Mouse (Mus musculus) gastrocnemius, adult 2 months (tissue): ENCODE measurements around the gene Grm8. TPM values are rescaled to one million over a fixed set of nuclear protein-coding genes. Genes with fewer than 3 reads are reported as not detected.
"Not testable (repeated sequence)": the region's sequence is repeated elsewhere in the genome, so short reads cannot be mapped to it uniquely, and the experiment has no call there.

Experiments used
- DNase-seq: peaks from one replicate; pipeline ENCODE4 v3.0.0; 2022
- H3K27ac ChIP-seq: fragments of 200-600 bp; 2 replicates; pipeline ENCODE4 v1.8.1; 2022; ENCODE audit warnings: mild to moderate bottlenecking
- H3K4me3 ChIP-seq: fragments of 200-600 bp; 2 replicates; pipeline ENCODE4 v1.8.1; 2022; ENCODE audit warnings: mild to moderate bottlenecking, moderate library complexity
- CTCF ChIP-seq: fragments of 200-600 bp; IDR thresholded peaks from 2 replicates; pipeline ENCODE4 v1.8.1; 2022; ENCODE audit warnings: antibody characterized with exemption, mild to moderate bottlenecking, moderate library complexity
- intact Hi-C: fragments of 180-260 bp; cut with DNase I; formaldehyde crosslinking; loops from one replicate; pipeline ENCODE4 v1.15.1; 2025
- total RNA-seq, 2 experiments: library from RNA; stranded (reverse); gene quantifications; 2 replicates each; pipeline ENCODE4 v1.2.3; 2021

Grm8 gene
- total RNA-seq, 2 experiments from 2014 or later, result 0.20 to 0.36 TPM

DNA sequence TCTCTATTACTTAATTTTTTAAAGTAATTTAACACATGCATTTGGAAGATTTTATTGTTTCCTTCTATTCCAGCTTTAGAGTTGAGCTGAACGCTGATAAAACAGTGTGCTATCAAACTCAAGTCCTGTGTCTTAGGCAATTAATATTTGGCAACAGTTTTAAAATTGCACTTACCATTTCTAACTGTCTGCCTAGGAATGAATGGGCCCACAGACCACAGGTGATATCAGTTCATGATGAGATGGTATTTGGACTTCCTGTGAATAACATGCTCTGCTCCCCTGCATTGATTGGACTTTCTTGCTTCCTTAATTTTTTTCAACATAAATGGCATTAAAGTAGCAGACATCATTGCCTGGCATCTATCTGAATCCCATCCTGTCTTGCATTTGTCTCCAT lies 232.8 kb downstream of the Grm8 start:
- TF ChIP-seq CTCF, result no peak
- no peak for DNase-seq
- Histone ChIP-seq H3K4me3 (no peak overlapping the region), H3K27ac (no peak overlapping the region)
- intact Hi-C loops, result no loop called here

DNA sequence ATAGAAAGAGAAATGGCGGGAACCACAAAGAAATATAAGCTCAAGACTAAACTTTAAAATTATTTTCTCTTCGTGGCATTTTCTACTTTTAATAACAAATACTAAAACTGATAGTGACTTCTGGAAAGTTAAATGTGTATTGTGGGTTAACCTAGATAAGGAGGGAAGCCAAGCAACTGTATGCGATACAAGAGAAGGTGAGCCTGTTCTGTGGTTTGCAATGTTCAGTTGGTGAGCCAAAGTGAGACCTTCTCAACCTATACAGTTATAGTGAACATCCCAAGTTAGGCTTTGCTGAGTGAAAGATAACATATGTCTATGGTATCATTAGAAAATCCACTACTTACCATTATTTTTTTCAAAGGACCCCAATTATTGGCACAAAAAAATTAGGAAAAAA lies 233.6 kb downstream of the Grm8 start:
- TF ChIP-seq CTCF, result no peak
- Histone ChIP-seq H3K27ac (no peak overlapping the region), H3K4me3 (no peak overlapping the region)
- intact Hi-C loops, result no loop called here
- no peak for DNase-seq

DNA sequence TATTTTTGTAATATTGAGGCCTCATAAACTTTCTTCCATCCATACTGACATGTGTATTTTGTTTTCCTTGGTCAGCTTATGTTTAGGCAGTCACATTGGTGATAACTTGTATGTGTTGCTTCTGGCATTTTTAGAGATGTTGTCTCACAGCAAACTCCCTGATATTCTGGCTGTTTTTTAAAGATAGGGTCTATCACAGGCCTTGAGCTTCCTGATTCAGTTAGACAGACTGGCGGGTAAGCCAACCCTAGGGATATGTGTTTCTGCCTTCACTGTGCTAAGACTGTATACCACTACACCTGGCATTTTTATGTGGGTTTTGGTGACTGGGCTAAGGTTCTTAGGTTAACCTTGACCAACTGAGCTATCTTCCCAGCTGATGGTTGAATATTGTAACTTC lies 239.8 kb downstream of the Grm8 start:
- no peak for DNase-seq
- Histone ChIP-seq H3K27ac (no peak overlapping the region), H3K4me3 (no peak overlapping the region)
- no peak for TF ChIP-seq CTCF
- intact Hi-C loops, result no loop called here

DNA sequence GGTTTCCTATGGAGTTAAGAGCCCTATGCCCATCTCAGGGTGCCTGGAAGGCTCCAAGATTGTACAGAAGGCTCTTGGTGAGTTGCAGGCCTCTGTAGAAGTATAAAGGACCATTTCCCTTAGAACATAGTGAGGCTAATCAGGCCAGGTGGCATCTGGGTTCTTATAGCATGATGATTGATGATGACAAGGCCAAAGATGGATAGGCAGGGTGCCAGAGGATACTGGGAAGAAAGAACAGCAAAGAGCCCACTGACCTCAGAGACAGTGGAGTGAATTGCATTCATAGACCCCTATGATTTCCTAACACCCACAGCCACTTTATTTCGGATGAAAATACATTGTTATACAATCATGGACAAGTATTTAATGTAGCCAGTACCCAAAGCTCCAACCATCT lies 242.1 kb downstream of the Grm8 start:
- intact Hi-C loops, result no loop called here
- H3K4me3 ChIP-seq, result no peak overlapping the region
- TF ChIP-seq CTCF, result no peak
- H3K27ac ChIP-seq, result no peak overlapping the region
- DNase-seq, result no peak

DNA sequence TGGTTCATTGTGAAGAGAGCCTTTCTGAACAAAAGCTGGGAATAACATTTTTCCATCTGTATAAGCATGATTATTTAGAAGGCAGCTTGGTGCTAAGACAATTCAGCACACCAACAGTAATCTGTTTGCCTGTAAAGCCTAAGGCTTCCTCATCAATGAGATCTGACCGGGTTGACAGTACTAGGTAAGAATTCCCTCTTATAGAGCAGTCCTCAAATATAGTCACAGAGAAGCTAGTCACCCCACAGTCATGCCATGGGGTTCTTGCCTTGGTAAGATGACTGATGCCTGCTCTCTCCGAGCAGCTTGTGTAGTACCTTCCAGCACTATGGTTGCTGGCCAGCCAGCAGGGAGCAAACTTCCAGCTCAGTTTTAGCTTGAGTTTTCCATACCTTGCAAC lies 246.6 kb downstream of the Grm8 start:
- intact Hi-C loops, result no loop called here
- no peak overlapping the region for H3K27ac ChIP-seq
- no peak for TF ChIP-seq CTCF
- no peak for DNase-seq
- H3K4me3 ChIP-seq, result no peak overlapping the region

DNA sequence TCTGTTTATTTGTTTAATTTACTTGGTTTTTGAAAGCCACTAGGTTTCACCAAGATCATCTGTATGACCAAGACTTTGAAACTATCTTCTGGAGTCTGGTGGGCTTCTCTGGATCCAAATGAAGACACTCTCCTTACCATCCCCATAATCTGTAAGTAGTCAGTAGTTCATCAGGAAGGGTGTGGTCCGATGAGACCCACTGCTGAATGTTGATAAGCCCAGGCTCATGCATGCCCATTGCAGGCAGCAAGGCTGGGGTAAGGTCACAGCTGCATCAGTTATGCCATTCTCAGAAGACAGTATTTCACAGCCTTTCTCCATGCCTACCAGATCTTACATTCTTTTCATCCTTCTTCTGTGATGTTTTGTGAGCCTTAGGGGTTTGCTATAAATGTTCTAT lies 247.1 kb downstream of the Grm8 start:
- DNase-seq, result no peak
- Histone ChIP-seq H3K4me3 (no peak overlapping the region), H3K27ac (no peak overlapping the region)
- TF ChIP-seq CTCF, result no peak
- intact Hi-C loops, result no loop called here

DNA sequence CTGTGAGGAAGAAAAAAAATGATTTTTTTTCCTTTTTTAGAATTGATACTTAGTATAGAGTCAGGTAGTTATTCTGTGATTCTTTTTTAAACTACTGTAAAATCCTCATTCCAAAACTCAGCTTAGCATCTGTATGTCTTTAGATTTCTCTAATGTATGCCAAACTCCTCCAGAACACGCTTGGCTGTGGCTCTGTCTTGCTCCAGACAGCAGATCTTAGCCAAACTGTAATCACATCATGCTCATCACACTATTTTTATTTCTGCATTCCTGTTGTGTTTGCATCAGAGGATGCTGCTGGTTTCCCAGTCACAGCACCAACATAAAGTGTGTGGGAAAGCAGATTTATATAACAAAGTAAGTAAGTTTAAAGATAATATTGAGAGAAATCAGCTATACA lies 249.2 kb downstream of the Grm8 start:
- intact Hi-C loops, result no loop called here
- Histone ChIP-seq H3K4me3 (no peak overlapping the region), H3K27ac (no peak overlapping the region)
- TF ChIP-seq CTCF, result no peak
- no peak for DNase-seq

DNA sequence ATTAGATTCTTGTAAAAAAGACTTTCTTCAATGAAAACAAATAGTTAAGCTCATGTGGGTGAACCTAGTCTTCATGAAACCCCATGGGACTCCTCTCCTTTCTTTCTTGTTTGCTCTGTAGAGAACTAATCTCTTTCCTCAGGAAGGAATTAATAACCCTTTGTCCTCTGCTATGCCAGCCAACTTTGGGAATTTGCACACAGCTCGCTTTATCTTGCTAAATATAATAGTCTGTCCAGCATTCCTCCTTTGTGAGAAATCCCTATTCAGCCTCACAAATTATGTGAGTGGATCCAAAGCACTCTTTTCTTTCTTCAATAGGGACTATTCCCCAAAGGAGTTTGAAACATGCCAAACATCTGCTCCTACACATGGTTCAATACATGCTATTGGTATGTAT lies 285.3 kb downstream of the Grm8 start:
- DNase-seq, result no peak
- no peak overlapping the region for H3K27ac ChIP-seq
- TF ChIP-seq CTCF, result no peak
- intact Hi-C loops, result no loop called here
- no peak overlapping the region for H3K4me3 ChIP-seq

DNA sequence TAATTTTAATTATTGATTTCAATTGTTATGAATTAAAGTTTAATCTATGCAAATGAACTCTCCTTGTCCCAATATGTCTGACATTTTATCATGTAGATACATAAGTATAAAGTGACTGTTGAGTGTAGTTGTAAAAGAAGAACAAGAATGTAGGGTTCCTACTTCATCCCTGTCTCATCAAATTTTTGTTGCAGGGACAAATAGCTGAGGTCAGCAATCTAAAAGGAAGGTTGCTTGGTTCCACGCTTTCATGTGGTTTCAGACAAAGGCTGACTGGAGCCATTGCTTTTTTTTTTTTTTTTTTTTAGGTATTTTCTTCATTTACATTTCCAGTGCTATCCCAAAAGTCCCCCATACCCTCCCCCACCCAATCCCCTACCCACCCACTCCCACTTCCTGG lies 298.8 kb downstream of the Grm8 start:
- TF ChIP-seq CTCF, result no peak
- DNase-seq, result no peak
- no peak overlapping the region for H3K27ac ChIP-seq
- H3K4me3 ChIP-seq, result no peak overlapping the region
- intact Hi-C loops, result no loop called here

DNA sequence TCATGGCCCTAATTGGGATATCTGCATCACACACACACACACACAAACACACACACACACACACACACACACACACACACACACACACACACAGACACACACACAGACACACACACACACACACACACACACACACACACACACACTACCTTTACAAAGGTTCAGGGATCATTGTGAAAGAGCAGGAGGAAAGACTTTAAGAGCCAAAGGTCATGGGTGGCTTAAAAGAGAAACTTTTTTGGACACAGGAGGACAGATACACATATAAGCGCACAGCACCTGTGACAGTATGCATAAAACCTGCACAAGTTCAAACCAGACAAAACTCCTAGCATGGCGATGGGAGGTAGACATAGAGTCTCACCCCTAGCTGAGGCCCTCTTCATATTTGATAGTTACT lies 315.2 kb downstream of the Grm8 start:
- H3K4me3 ChIP-seq, DNase-seq, intact Hi-C loops, H3K27ac ChIP-seq: not testable (repeated sequence)

DNA sequence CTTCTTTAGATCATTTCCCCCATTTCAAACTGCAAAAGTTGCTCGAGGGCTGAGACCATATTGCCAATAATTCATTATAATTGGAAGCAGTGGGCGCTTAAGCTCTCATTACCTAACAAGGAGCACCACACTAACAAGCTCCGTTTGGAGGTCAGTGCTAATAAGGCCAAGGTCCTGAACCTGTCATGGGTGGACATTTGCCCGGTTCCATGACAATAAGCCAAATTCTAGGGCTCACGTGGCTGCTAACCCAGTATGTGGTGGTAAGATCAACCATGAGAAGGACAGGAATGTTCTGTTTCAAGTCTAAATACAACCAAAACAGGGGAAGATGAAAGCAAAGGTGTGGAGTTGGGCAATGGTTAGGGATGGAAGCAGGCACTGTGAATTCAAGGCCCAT lies 322.2 kb downstream of the Grm8 start:
- no peak overlapping the region for H3K27ac ChIP-seq
- no peak for DNase-seq
- no peak overlapping the region for H3K4me3 ChIP-seq
- intact Hi-C loops, result no loop called here
- no peak for TF ChIP-seq CTCF

DNA sequence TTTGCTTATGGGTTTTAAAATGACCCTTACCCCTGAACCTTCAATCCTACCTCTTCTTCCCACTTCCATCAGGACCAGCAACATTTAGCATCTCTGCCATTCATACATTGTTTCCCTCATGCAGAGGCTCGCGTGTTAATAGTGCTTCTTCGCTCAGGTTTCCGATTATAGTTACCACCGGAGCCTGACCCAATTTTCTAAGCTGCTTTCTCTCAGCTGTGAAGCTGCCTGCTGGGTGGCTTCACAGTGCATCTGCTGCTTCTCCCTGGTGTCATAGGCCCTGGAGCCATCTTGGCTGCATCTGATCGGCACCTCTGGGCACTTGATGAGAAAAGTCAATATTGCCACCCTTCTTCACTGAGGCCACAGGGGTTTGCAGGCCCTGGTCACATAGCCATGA lies 325.0 kb downstream of the Grm8 start:
- no peak for DNase-seq
- Histone ChIP-seq H3K27ac (no peak overlapping the region), H3K4me3 (no peak overlapping the region)
- TF ChIP-seq CTCF, result no peak
- intact Hi-C loops, result no loop called here

DNA sequence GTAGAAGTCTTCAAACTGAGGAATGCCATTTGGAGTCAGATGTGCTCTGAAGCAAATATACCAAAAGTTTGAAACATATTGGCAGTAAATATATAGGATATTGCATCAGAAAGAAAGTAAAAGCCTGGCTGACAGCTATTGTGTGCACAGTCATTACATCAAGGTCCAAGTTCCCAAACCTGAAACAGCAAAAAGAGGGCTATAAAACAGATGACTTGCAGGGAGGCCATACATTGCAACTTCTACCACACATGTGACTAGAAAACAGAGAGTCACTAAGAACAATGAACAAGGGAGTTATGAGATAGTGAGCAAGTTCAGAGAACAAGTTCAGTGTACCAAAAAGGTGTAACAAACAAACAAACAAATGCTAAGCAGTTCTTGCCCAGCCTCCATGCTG lies 328.2 kb downstream of the Grm8 start:
- no peak for TF ChIP-seq CTCF
- Histone ChIP-seq H3K27ac (no peak overlapping the region), H3K4me3 (no peak overlapping the region)
- intact Hi-C loops, result no loop called here
- DNase-seq, result no peak

DNA sequence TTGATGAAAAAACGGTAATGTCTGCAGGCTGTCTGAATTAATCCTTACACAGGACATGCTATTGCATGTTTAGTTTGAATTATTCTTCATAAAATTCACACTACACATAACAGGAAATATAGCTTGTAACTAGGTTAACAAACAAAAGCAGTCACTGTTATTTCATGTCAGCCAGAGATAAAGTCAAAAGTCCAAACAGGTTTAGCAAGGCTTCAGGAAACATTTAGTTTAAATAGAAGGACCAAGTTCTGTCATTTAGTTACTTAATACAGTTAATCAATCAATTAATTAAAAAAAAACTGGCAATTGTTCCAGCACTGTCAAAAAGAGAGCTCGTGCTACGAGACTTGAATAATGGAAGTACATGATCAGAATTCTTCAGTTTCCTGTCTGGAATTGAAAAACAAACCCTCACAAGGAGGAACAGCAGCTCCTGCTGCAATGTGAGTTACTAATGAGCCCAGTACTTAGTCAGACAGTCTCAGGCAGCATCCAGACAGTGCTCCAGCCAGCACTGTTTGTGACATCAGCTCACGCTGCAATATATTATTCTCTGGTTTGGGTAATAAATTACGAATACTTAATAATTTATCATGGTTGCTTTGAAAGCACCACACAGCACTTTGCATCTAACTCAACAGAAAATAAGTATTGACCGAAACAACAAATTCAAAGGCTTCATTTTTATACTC lies 334.0 kb downstream of the Grm8 start:
- no peak overlapping the region for H3K27ac ChIP-seq
- intact Hi-C loops, result no loop called here
- no peak overlapping the region for H3K4me3 ChIP-seq
- no peak for TF ChIP-seq CTCF
- DNase-seq, result no peak
